Mouse (Mus musculus) adrenal gland, adult (tissue): ENCODE measurements at regions not wholly inside any gene's neighbourhood (a gene's known extent, or its start where the extent isn't known, plus 50 kb on each side); places are given as distances from the start of the nearest gene placed in this dataset.

Experiments
- DNase-seq, 2 experiments: peaks; one replicate each; pipeline ENCODE4 v3.0.0; 2022 to 2023; ENCODE audit warnings: low spot score in 1 of 2; ENCODE audit not compliant: inconsistent age in 2 of 2

GRCm38 (mm10) chr10:19141481-19141880, 126.0 kb upstream of the Tnfaip3 start:
- no peak for DNase-seq

GRCm38 (mm10) chr10:19140628-19141027, 125.2 kb upstream of the Tnfaip3 start:
- DNase-seq: no peak

GRCm38 (mm10) chr10:19139234-19139633, 123.8 kb upstream of the Tnfaip3 start:
- no peak for DNase-seq

- no peak for DNase-seq
These were observed 122.8 kb upstream of the Tnfaip3 start for GRCm38 (mm10) chr10:19138258-19138657.

- no peak for DNase-seq
These were observed 112.3 kb upstream of the Tnfaip3 start for GRCm38 (mm10) chr10:19127581-19128291.

- no peak for DNase-seq
These were observed 111.5 kb upstream of the Tnfaip3 start for GRCm38 (mm10) chr10:19126922-19127321.

GRCm38 (mm10) chr10:19126438-19126837, 111.0 kb upstream of the Tnfaip3 start:
- DNase-seq: peak in 1 of 2 experiments; percentile 51

GRCm38 (mm10) chr10:19123691-19124090, 108.2 kb upstream of the Tnfaip3 start:
- peak; percentile 15 to 37 for DNase-seq

- peak in 1 of 2 experiments; percentile 40 for DNase-seq
These were observed 106.8 kb upstream of the Tnfaip3 start for GRCm38 (mm10) chr10:19122221-19122620.

GRCm38 (mm10) chr10:19119281-19120049, 104.0 kb upstream of the Tnfaip3 start:
- no peak for DNase-seq

GRCm38 (mm10) chr10:19118569-19119280, 103.3 kb upstream of the Tnfaip3 start:
- DNase-seq: no peak

GRCm38 (mm10) chr10:19117071-19117605, 101.7 kb upstream of the Tnfaip3 start:
- DNase-seq: no peak

GRCm38 (mm10) chr10:19112459-19112858, 97.0 kb upstream of the Tnfaip3 start:
- DNase-seq: no peak

GRCm38 (mm10) chr10:19105231-19105681, 89.8 kb upstream of the Tnfaip3 start:
- no peak for DNase-seq

- no peak for DNase-seq
These were observed 89.3 kb upstream of the Tnfaip3 start for GRCm38 (mm10) chr10:19104671-19105203.

GRCm38 (mm10) chr10:19099369-19100285, 84.2 kb upstream of the Tnfaip3 start:
- no peak for DNase-seq

GRCm38 (mm10) chr10:19094297-19094696, 78.8 kb upstream of the Tnfaip3 start:
- DNase-seq: peak; percentile 49 to 74

- DNase-seq: no peak
These were observed 78.2 kb upstream of the Tnfaip3 start for GRCm38 (mm10) chr10:19093689-19094088.

GRCm38 (mm10) chr10:19091949-19092348, 76.5 kb upstream of the Tnfaip3 start:
- DNase-seq: no peak

GRCm38 (mm10) chr10:19091110-19091509, 75.7 kb upstream of the Tnfaip3 start:
- DNase-seq: no peak
